Mouse (Mus musculus): ENCODE results near the gene Olfr1051. TPM values are rescaled to one million over a fixed set of nuclear protein-coding genes. Genes with fewer than 3 reads are reported as not detected.
"Not testable (repeated sequence)": the region's sequence is repeated elsewhere in the genome, so short reads cannot be mapped to it uniquely, and the experiment has no call there.

Olfr1051 gene
- polyA plus RNA-seq (2015; fragmentation: Nextera tagmentation; extraction: Ambion mirVana): not detected in 2 replicates

DNA sequence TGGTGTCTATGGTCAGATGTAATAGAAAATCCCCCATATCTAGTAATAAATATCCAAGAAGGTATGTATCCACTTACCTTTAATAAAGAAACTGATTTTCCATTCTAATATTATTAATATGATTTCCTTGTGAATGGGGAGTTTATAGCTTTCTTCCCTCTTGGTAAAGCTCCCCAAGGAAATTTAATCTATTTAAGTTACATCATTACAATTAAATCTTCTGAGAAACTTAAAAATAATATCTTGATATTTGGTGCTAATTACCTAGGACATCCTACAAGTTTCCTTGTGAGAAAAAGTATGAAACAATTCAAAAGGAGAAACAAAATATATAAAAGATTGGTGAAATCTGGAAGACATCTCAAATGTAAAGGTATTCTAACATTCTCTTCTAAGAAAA is at the start of gene Olfr1051:
TSS of gene Olfr1051 (minus strand) at position 101 of the 400 bp plus-strand sequence.
- H3K4me2 ChIP-seq (replicated peaks); H3K9me3 ChIP-seq; ATAC-seq; H3K27ac ChIP-seq; H3K36me3 ChIP-seq; H3K27me3 ChIP-seq; H3K4me3 ChIP-seq (replicated peaks); H3K9ac ChIP-seq (replicated peaks); H3K4me1 ChIP-seq (replicated peaks): not testable (repeated sequence)

DNA sequence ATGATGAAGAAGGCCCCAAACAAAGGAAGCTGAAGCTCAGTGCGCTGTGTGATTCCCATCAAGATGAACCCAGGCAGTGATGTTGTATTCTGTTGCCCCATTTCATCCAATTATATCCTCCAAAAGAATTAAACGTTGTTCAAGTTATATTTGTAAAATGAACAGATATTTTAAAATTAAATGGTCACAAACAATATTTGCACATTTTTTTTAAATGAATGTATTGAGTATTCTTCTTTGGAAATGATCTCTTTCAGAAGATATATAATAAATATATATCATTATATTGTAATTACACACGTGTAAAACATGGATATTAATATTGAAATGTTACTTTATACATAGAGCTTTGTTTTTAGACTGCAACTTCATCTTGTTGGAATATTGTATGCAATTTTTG is 36.3 kb upstream of the Olfr1051 start, which contains the start of gene Olfr1053:
TSS of gene Olfr1053 (minus strand) at position 101 of the 400 bp plus-strand sequence.
- ATAC-seq: no peak

DNA sequence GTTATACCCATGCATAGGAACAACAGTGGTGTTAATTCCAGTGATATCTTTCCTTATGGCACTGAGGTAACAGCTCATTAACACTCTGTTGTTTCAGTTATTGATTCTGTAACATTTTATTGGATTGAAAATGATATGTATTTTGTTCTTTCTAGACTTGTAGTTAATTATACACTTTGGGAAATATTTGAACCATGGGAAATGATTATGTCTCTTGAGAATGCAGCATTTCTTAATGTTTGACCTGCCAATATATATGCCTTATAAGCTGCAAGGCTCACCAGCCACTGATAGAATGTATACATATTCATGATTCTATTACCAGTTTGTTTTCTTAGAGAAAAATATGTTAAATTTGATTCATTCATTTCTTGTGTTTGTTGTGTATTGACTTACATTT is 13.3 kb upstream of the Olfr1051 start, which contains the start of gene Olfr1052:
TSS of gene Olfr1052 (plus strand) at position 301 of the 400 bp plus-strand sequence.
- H3K27me3 ChIP-seq: no peaks in the 10 kb centered on the region
- H3K4me3 ChIP-seq (replicated peaks): no peak within 1 kb of the TSS
- no peak for ATAC-seq
- no peak within 1 kb of the TSS for H3K27ac ChIP-seq
- H3K4me1 ChIP-seq (replicated peaks): no peaks in the 10 kb centered on the region
- no peaks in the 10 kb centered on the region for H3K9me3 ChIP-seq
- no peaks in the 10 kb centered on the region for H3K36me3 ChIP-seq
- no peak within 1 kb of the TSS for H3K9ac ChIP-seq (replicated peaks)
- no peak within 1 kb of the TSS for H3K4me2 ChIP-seq (replicated peaks)

More for the DNA sequence above, 36.3 kb upstream of the Olfr1051 start, which contains the start of gene Olfr1053:
- Histone ChIP-seq H3K9me3 (no peaks in the 10 kb centered on the region), H3K9ac (replicated peaks) (no peak within 1 kb of the TSS), H3K4me1 (replicated peaks) (no peaks in the 10 kb centered on the region), H3K27ac (no peak within 1 kb of the TSS), H3K27me3 (no peaks in the 10 kb centered on the region), H3K36me3 (no peaks in the 10 kb centered on the region), H3K4me3 (replicated peaks) (no peak within 1 kb of the TSS), H3K4me2 (replicated peaks) (no peak within 1 kb of the TSS)
- 65% methylated on average over 3 of the region's 3 CpGs for WGBS

DNA sequence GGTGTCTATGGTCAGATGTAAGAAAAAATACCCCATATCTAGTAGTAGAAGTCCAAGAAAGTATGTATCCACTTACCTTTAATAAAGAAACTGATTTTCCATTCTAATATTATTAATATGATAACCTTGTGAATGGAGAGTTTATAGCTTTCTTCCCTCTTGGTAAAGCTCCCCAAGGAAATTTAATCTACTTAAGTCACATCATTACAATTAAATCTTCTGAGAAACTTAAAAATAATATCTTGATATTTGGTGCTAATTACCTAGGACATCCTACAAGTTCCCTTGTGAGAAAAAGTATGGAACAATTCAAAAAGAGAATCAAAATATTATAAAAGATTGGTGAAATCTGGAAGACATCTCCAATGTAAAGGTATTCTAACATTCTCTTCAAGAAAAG is 20.7 kb downstream of the Olfr1051 start, which contains the start of gene Olfr1049:
TSS of gene Olfr1049 (minus strand) at position 101 of the 400 bp plus-strand sequence.
- H3K9me3 ChIP-seq; H3K4me2 ChIP-seq (replicated peaks); H3K9ac ChIP-seq (replicated peaks); H3K4me1 ChIP-seq (replicated peaks); H3K27ac ChIP-seq; ATAC-seq; H3K36me3 ChIP-seq; H3K4me3 ChIP-seq (replicated peaks); H3K27me3 ChIP-seq: not testable (repeated sequence)

DNA sequence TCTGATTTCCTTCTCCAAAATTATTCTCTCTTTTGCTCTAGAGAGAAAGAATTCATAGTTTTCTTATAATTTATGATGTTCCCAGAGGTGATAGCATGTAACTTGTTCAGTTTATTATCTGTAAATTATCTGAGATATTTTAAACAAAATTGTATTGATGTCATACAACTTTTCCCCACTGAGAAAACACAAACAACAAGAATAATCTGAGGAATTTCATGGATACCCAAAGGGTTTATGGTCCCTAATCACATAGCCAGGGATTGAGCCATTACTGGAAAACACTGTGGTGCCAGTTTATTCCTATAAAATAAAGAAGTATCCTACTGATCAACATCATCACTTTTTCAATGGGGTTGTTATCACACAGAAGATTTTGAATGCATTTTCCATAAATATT is 38.7 kb downstream of the Olfr1051 start, which contains the start of gene Olfr1048:
TSS of gene Olfr1048 (minus strand) at position 101 of the 400 bp plus-strand sequence.
- H3K4me2 ChIP-seq (replicated peaks): no peak within 1 kb of the TSS
- H3K9ac ChIP-seq (replicated peaks): no peak within 1 kb of the TSS
- no peak within 1 kb of the TSS for H3K27ac ChIP-seq
- H3K36me3 ChIP-seq: no peaks in the 10 kb centered on the region
- no peak for ATAC-seq
- H3K4me3 ChIP-seq (replicated peaks): no peak within 1 kb of the TSS
- no peaks in the 10 kb centered on the region for H3K9me3 ChIP-seq
- no peaks in the 10 kb centered on the region for H3K27me3 ChIP-seq
- no peaks in the 10 kb centered on the region for H3K4me1 ChIP-seq (replicated peaks)

DNA sequence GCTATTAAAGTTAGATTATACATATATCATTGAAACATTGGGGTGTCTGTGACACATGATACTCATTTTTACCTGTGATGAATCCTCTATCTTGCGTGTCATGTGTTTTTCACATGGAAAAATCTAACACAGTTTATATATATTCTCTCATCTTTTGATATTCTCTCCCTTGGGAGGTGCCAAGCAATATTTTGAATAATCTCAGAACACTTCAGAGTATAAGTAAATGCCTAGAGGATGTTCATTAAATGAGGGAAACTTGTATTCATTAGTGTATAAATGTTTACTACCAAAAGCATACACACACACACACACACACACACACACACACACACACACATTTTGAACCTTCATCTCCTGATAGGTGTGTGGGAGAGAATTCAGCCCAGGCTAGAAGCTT is 47.6 kb downstream of the Olfr1051 start, which contains the start of gene Olfr1047:
TSS of gene Olfr1047 (minus strand) at position 101 of the 400 bp plus-strand sequence.
- no peak within 1 kb of the TSS for H3K9ac ChIP-seq (replicated peaks)
- H3K27ac ChIP-seq: no peak within 1 kb of the TSS
- no peaks in the 10 kb centered on the region for H3K27me3 ChIP-seq
- H3K9me3 ChIP-seq: no peaks in the 10 kb centered on the region
- ATAC-seq: no peak
- H3K36me3 ChIP-seq: no peaks in the 10 kb centered on the region
- WGBS: 94% methylated on average over 1 of the region's 1 CpGs
- no peak within 1 kb of the TSS for H3K4me3 ChIP-seq (replicated peaks)
- H3K4me1 ChIP-seq (replicated peaks): no peaks in the 10 kb centered on the region
- H3K4me2 ChIP-seq (replicated peaks): no peak within 1 kb of the TSS

Other genes with a start within 250 kb of the Olfr1051 start
- not detected in 2 replicates for gene Olfr1034, start 233.2 kb downstream of the Olfr1051 start, polyA plus RNA-seq (2015; fragmentation: Nextera tagmentation; extraction: Ambion mirVana)
- gene Olfr1036, start 205.1 kb downstream of the Olfr1051 start, polyA plus RNA-seq (2015; fragmentation: Nextera tagmentation; extraction: Ambion mirVana): not detected in 2 replicates
- not detected in 2 replicates for gene Olfr1037, start 191.7 kb downstream of the Olfr1051 start, polyA plus RNA-seq (2015; fragmentation: Nextera tagmentation; extraction: Ambion mirVana)
- not detected in 2 replicates for gene Olfr1039, start 143.2 kb downstream of the Olfr1051 start, polyA plus RNA-seq (2015; fragmentation: Nextera tagmentation; extraction: Ambion mirVana)
- not detected in 2 replicates for gene Olfr1040, start 132.4 kb downstream of the Olfr1051 start, polyA plus RNA-seq (2015; fragmentation: Nextera tagmentation; extraction: Ambion mirVana)
- not detected in 2 replicates for gene Olfr1042, start 117.2 kb downstream of the Olfr1051 start, polyA plus RNA-seq (2015; fragmentation: Nextera tagmentation; extraction: Ambion mirVana)
- not detected in 2 replicates for gene Olfr1043, start 111.6 kb downstream of the Olfr1051 start, polyA plus RNA-seq (2015; fragmentation: Nextera tagmentation; extraction: Ambion mirVana)
- gene Olfr1044, start 101.3 kb downstream of the Olfr1051 start, polyA plus RNA-seq (2015; fragmentation: Nextera tagmentation; extraction: Ambion mirVana): not detected in 2 replicates
- not detected in 2 replicates for gene Olfr52, start 93.4 kb downstream of the Olfr1051 start, polyA plus RNA-seq (2015; fragmentation: Nextera tagmentation; extraction: Ambion mirVana)
- gene Olfr1045, start 76.1 kb downstream of the Olfr1051 start, polyA plus RNA-seq (2015; fragmentation: Nextera tagmentation; extraction: Ambion mirVana): not detected in 2 replicates
- gene Olfr1046, start 59.8 kb downstream of the Olfr1051 start, polyA plus RNA-seq (2015; fragmentation: Nextera tagmentation; extraction: Ambion mirVana): not detected in 2 replicates
- not detected in 2 replicates for gene Olfr1047, start 47.7 kb downstream of the Olfr1051 start, polyA plus RNA-seq (2015; fragmentation: Nextera tagmentation; extraction: Ambion mirVana)
- gene Olfr1048, start 38.8 kb downstream of the Olfr1051 start, polyA plus RNA-seq (2015; fragmentation: Nextera tagmentation; extraction: Ambion mirVana): not detected in 2 replicates
- not detected in 2 replicates for gene Olfr1049, start 20.8 kb downstream of the Olfr1051 start, polyA plus RNA-seq (2015; fragmentation: Nextera tagmentation; extraction: Ambion mirVana)
- not detected in 2 replicates for gene Olfr1052, start 13.4 kb upstream of the Olfr1051 start, polyA plus RNA-seq (2015; fragmentation: Nextera tagmentation; extraction: Ambion mirVana)
- gene Olfr1053, start 36.2 kb upstream of the Olfr1051 start, polyA plus RNA-seq (2015; fragmentation: Nextera tagmentation; extraction: Ambion mirVana): not detected in 2 replicates
- not detected in 2 replicates for gene Olfr1054, start 56.3 kb upstream of the Olfr1051 start, polyA plus RNA-seq (2015; fragmentation: Nextera tagmentation; extraction: Ambion mirVana)
- gene Olfr1055, start 71.2 kb upstream of the Olfr1051 start, polyA plus RNA-seq (2015; fragmentation: Nextera tagmentation; extraction: Ambion mirVana): not detected in 2 replicates
- gene Olfr1056, start 83.4 kb upstream of the Olfr1051 start, polyA plus RNA-seq (2015; fragmentation: Nextera tagmentation; extraction: Ambion mirVana): not detected in 2 replicates
- gene Olfr1057, start 99.3 kb upstream of the Olfr1051 start, polyA plus RNA-seq (2015; fragmentation: Nextera tagmentation; extraction: Ambion mirVana): not detected in 2 replicates
- not detected in 2 replicates for gene Olfr1058, start 109.5 kb upstream of the Olfr1051 start, polyA plus RNA-seq (2015; fragmentation: Nextera tagmentation; extraction: Ambion mirVana)
- gene Olfr1061, start 135.0 kb upstream of the Olfr1051 start, polyA plus RNA-seq (2015; fragmentation: Nextera tagmentation; extraction: Ambion mirVana): not detected in 2 replicates
- not detected in 2 replicates for gene Olfr1062, start 147.7 kb upstream of the Olfr1051 start, polyA plus RNA-seq (2015; fragmentation: Nextera tagmentation; extraction: Ambion mirVana)
- gene Olfr1065, start 171.5 kb upstream of the Olfr1051 start, polyA plus RNA-seq (2015; fragmentation: Nextera tagmentation; extraction: Ambion mirVana): not detected in 2 replicates
- gene Olfr1066, start 177.2 kb upstream of the Olfr1051 start, polyA plus RNA-seq (2015; fragmentation: Nextera tagmentation; extraction: Ambion mirVana): not detected in 2 replicates
- gene Olfr228, start 208.3 kb upstream of the Olfr1051 start, polyA plus RNA-seq (2015; fragmentation: Nextera tagmentation; extraction: Ambion mirVana): not detected in 2 replicates
- gene Olfr1076, start 229.4 kb upstream of the Olfr1051 start, polyA plus RNA-seq (2015; fragmentation: Nextera tagmentation; extraction: Ambion mirVana): not detected in 2 replicates

Measured in midbrain, embryonic 13.5 days (tissue).